Mouse (Mus musculus): Measurements from ENCODE around the gene Cep152. TPM values are rescaled to one million over a fixed set of nuclear protein-coding genes. Genes with fewer than 3 reads are reported as not detected.

The Cep152 gene
- total and polyA plus RNA-seq, 3 experiments, result 7.7 to 8.9 (median 8.8) TPM

GRCm38 (mm10) chr2:125543646-125544045 lies 81.3 kb downstream of the Cep152 start:
- Histone ChIP-seq H3K9ac (ENCODE audit: insufficient read depth, low read depth) (no peak overlapping the region), H3K4me3 (replicated peaks in 1 of 3; ENCODE audit: low read depth in 2 of 3, low read length in 2 of 3, poor library complexity in 1 of 3) (no peak overlapping the region), H3K36me3 (replicated peaks in 1 of 2; ENCODE audit: control insufficient read depth in 1 of 2, insufficient read depth in 1 of 2, low read length in 1 of 2) (no peaks in the 10 kb centered on the region), H3K9me3 (replicated peaks; ENCODE audit: low read length) (no peaks in the 10 kb centered on the region), H3K4me1 (ENCODE audit: control insufficient read depth in 1 of 2, insufficient read depth in 2 of 2) (no peaks in the 10 kb centered on the region), H3K4me2 (ENCODE audit: insufficient read depth, low read depth, poor library complexity, severe bottlenecking) (no peak overlapping the region), H3K27ac (ENCODE audit: insufficient read depth, low read depth) (no peak overlapping the region), H3K79me2 (replicated peaks; ENCODE audit: control insufficient read depth, extremely low read depth, insufficient read depth, poor library complexity, severe bottlenecking) (no peaks in the 10 kb centered on the region), H3K27me3 (replicated peaks) (no peaks in the 10 kb centered on the region)
- dilution Hi-C loops (cut with MboI; ENCODE audit: extremely low pct_ligation_motif_present, extremely low pct_unique_long_range_greater_than_20kb, low sequenced_read_pairs), result no loop called here
- in situ Hi-C loops (cut with MboI; ENCODE audit: low pct_ligation_motif_present, low pct_unique_long_range_greater_than_20kb, low sequenced_read_pairs), result no loop called here
- no peak for DNase-seq (ENCODE audit: extremely low read depth)
- TF ChIP-seq JUN (IDR thresholded peaks at IDR 0.05; ENCODE audit: insufficient read depth, low read depth, low read length) (no peak), EP300 (IDR thresholded peaks at IDR 0.05; ENCODE audit: low read length) (no peak), ZMIZ1 (IDR thresholded peaks at IDR 0.05; ENCODE audit: low read depth, low read length) (no peak), ZKSCAN1 (IDR thresholded peaks at IDR 0.05; ENCODE audit: borderline replicate concordance, low read depth, low read length) (no peak), HCFC1 (IDR thresholded peaks at IDR 0.05; ENCODE audit: low read depth, low read length) (no peak), PAX5 (IDR thresholded peaks at IDR 0.05; ENCODE audit: low read length) (no peak), TBP (conservative IDR thresholded peaks at IDR 0.05; ENCODE audit: low read depth, low read length) (no peak), IRF4 (IDR thresholded peaks at IDR 0.05; ENCODE audit: low read depth, low read length) (no peak), CTCF (conservative IDR thresholded peaks at IDR 0.05 in 1 of 2, IDR thresholded peaks at IDR 0.05 in 1 of 2; ENCODE audit: low read depth in 2 of 2, low read length in 2 of 2) (no peak), USF1 (IDR thresholded peaks at IDR 0.05; ENCODE audit: low read depth, low read length) (no peak), MAZ (IDR thresholded peaks at IDR 0.05; ENCODE audit: low read depth, low read length) (no peak)

GRCm38 (mm10) chr2:125541451-125541850 lies 83.5 kb downstream of the Cep152 start:
- H3K9me3 ChIP-seq (replicated peaks; ENCODE audit: low read length), result no peaks in the 10 kb centered on the region
- H3K4me3 ChIP-seq (replicated peaks in 1 of 3; ENCODE audit: low read depth in 2 of 3, low read length in 2 of 3, poor library complexity in 1 of 3), result no peak overlapping the region
- no peaks in the 10 kb centered on the region for H3K4me1 ChIP-seq (ENCODE audit: control insufficient read depth in 1 of 2, insufficient read depth in 2 of 2)
- no peaks in the 10 kb centered on the region for H3K79me2 ChIP-seq (replicated peaks; ENCODE audit: control insufficient read depth, extremely low read depth, insufficient read depth, poor library complexity, severe bottlenecking)
- no peaks in the 10 kb centered on the region for H3K36me3 ChIP-seq (replicated peaks in 1 of 2; ENCODE audit: control insufficient read depth in 1 of 2, insufficient read depth in 1 of 2, low read length in 1 of 2)
- no peaks in the 10 kb centered on the region for H3K27me3 ChIP-seq (replicated peaks)
- no peak for DNase-seq (ENCODE audit: extremely low read depth)
- H3K4me2 ChIP-seq (ENCODE audit: insufficient read depth, low read depth, poor library complexity, severe bottlenecking), result no peak overlapping the region
- in situ Hi-C loops (cut with MboI; ENCODE audit: low pct_ligation_motif_present, low pct_unique_long_range_greater_than_20kb, low sequenced_read_pairs), result no loop called here
- H3K9ac ChIP-seq (ENCODE audit: insufficient read depth, low read depth), result no peak overlapping the region
- dilution Hi-C loops (cut with MboI; ENCODE audit: extremely low pct_ligation_motif_present, extremely low pct_unique_long_range_greater_than_20kb, low sequenced_read_pairs), result no loop called here
- no peak overlapping the region for H3K27ac ChIP-seq (ENCODE audit: insufficient read depth, low read depth)
- TF ChIP-seq E2F4 (IDR thresholded peaks at IDR 0.05; ENCODE audit: insufficient replicate concordance, low read depth, low read length) (no peak), JUND (conservative IDR thresholded peaks at IDR 0.05; ENCODE audit: low read depth, low read length) (no peak), GABPA (IDR thresholded peaks at IDR 0.05; ENCODE audit: insufficient replicate concordance, low read depth, low read length) (no peak), EP300 (IDR thresholded peaks at IDR 0.05; ENCODE audit: low read length) (no peak)

- no peak overlapping the region for H3K27ac ChIP-seq (ENCODE audit: insufficient read depth, low read depth)
- DNase-seq (ENCODE audit: extremely low read depth), result no peak
- no peaks in the 10 kb centered on the region for H3K36me3 ChIP-seq (replicated peaks in 1 of 2; ENCODE audit: control insufficient read depth in 1 of 2, insufficient read depth in 1 of 2, low read length in 1 of 2)
- no peak overlapping the region for H3K9ac ChIP-seq (ENCODE audit: insufficient read depth, low read depth)
- in situ Hi-C loops (cut with MboI; ENCODE audit: low pct_ligation_motif_present, low pct_unique_long_range_greater_than_20kb, low sequenced_read_pairs) (no loop called here), dilution Hi-C loops (cut with MboI; ENCODE audit: extremely low pct_ligation_motif_present, extremely low pct_unique_long_range_greater_than_20kb, low sequenced_read_pairs) (no loop called here)
- no peaks in the 10 kb centered on the region for H3K4me1 ChIP-seq (ENCODE audit: control insufficient read depth in 1 of 2, insufficient read depth in 2 of 2)
- H3K79me2 ChIP-seq (replicated peaks; ENCODE audit: control insufficient read depth, extremely low read depth, insufficient read depth, poor library complexity, severe bottlenecking), result no peaks in the 10 kb centered on the region
- TF ChIP-seq POLR2AphosphoS2 (IDR thresholded peaks at IDR 0.05; ENCODE audit: low read depth, low read length) (no peak), MYC (IDR thresholded peaks at IDR 0.05; ENCODE audit: low read depth, low read length) (no peak), CTCF (conservative IDR thresholded peaks at IDR 0.05 in 1 of 2, IDR thresholded peaks at IDR 0.05 in 1 of 2; ENCODE audit: low read depth in 2 of 2, low read length in 2 of 2) (no peak), MAFK (IDR thresholded peaks at IDR 0.05; ENCODE audit: insufficient replicate concordance, low read length) (no peak), UBTF (IDR thresholded peaks at IDR 0.05; ENCODE audit: low read depth, low read length) (no peak), GABPA (IDR thresholded peaks at IDR 0.05; ENCODE audit: insufficient replicate concordance, low read depth, low read length) (no peak), ETS1 (conservative IDR thresholded peaks at IDR 0.05; ENCODE audit: low read depth, low read length) (no peak), MXI1 (IDR thresholded peaks at IDR 0.05; ENCODE audit: low read depth, low read length) (no peak), PAX5 (IDR thresholded peaks at IDR 0.05; ENCODE audit: low read length) (no peak), EP300 (IDR thresholded peaks at IDR 0.05; ENCODE audit: low read length) (no peak), KAT2A (IDR thresholded peaks at IDR 0.05; ENCODE audit: insufficient replicate concordance, low read length) (no peak), TBP (conservative IDR thresholded peaks at IDR 0.05; ENCODE audit: low read depth, low read length) (no peak), POLR2A (IDR thresholded peaks at IDR 0.05; ENCODE audit: low read depth, low read length) (no peak), ZC3H11A (IDR thresholded peaks at IDR 0.05; ENCODE audit: low read depth, low read length) (no peak)
- no peaks in the 10 kb centered on the region for H3K27me3 ChIP-seq (replicated peaks)
- H3K4me2 ChIP-seq (ENCODE audit: insufficient read depth, low read depth, poor library complexity, severe bottlenecking), result no peak overlapping the region
- H3K9me3 ChIP-seq (replicated peaks; ENCODE audit: low read length), result no peaks in the 10 kb centered on the region
- no peak overlapping the region for H3K4me3 ChIP-seq (replicated peaks in 1 of 3; ENCODE audit: low read depth in 2 of 3, low read length in 2 of 3, poor library complexity in 1 of 3)
Observed at GRCm38 (mm10) chr2:125540579-125540978, 84.3 kb downstream of the Cep152 start.

Data from CH12.LX (cell line).